Mouse (Mus musculus) cerebellum, adult 8-10 months (tissue): ENCODE results near the gene Tbc1d1.

Experiments
- DNase-seq: peaks from one replicate; pipeline ENCODE4 v3.0.0; 2022

Gene Tbc1d1

DNA sequence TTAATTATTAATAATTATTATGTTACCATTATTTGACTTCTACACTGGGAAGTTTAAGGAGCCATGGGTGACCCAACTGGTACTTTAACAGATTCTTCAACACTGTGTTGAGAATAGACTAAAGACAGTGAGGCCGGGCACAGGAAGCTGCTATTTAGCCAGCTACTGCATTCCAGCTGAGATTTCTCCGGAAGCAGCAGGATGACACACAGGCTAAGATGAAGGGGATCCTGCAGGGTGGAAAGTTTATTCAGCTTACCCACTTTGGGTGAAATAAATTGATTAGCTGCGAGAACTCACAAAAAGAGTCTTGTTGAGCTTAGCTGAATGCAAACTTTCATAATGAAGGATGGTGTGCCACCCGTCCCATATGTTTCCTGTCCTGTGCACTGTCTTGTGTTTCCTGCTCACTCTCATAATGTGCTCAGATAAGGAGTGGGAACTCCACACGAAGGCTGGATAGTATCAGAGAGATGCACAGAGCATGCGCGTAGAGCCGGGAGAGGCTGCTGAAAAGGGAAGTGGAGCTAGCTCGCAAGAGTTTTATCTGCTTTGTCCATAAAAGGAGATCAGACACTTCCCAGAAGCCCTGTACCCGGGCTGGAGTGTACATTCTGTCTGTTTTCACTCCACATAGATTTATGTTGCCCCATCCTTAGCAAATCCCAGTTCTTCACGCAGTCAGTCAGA lies at the start of gene Tbc1d1:
Tbc1d1 (plus strand) TSS at position 445 of the 690 bp plus-strand sequence.
- DNase-seq: no peak

DNA sequence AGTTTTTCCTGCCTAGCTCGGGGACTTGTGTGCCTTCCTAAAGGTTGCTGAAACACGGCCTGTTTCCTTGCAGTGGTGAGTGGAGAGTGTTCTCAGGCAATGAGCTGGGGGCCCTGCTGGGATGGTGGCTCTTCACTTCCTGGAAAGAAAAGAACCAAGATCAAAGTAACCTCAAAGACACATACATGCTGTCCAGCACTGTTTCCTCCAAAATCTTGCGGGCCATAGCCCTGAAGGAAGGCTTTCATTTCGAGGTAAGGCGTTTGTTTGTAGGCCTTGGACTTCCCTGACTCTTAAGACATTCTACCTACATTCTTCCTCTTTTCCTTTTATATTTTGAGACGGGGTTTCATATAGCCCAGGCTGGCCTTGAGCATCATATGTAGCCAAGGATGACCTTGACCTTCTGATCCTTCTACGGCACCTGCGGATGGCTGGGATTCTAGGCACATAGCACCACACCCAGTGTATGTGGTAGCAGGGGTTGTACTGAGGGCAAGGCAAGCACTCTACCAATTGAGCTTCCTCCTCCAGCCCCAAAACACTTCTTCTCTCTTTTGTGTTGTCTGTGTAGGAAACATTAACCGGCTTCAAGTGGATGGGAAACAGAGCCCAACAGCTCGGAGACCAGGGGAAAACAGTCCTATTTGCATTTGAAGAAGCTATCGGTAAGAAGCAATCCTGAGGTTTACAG lies 48.4 kb upstream of the Tbc1d1 start:
- DNase-seq: no peak

- no peak for DNase-seq
Observed at GRCm38 (mm10) chr5:64109217-64109616, 46.9 kb upstream of the Tbc1d1 start.

DNA sequence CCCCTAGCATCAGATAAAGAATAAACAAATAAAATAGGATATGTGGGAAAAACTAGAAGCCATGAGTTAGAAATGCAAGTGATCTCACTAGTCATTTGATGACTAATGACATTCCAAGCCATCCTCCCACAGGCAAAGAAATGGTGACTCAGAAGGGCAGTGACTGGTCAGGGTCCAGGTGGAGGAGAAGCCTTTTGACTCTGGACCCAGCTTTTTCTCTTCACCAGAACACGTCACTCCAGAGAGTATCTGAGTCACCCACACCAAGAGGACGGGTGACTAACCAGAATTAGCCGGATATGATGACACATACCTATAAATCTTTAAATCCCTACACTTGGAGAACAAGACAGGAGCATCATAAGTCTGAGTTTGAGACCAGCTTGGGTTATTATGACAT lies 43.7 kb upstream of the Tbc1d1 start:
- no peak for DNase-seq

GRCm38 (mm10) chr5:64114210-64114609 lies 41.9 kb upstream of the Tbc1d1 start:
- DNase-seq: no peak

DNA sequence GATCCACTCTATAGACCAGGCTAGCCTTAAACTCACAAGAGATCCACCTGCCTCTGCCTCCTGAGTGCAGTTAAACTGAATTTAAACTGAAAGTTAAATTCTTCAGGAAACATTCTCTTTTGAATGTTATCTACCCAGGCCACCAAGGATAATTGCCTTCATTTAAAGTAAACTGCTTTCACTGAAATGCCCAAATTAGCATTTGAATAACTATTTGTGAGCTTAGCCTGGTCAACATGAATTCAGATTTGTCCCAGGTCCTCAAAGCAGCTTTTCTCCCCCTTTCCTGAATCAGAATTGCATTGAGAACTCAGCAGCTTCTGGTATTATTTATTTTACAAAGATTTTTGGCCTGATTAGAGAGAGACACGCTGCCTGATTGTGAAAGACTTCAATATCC lies 38.9 kb upstream of the Tbc1d1 start:
- no peak for DNase-seq

GRCm38 (mm10) chr5:64125783-64126182 lies 30.3 kb upstream of the Tbc1d1 start:
- DNase-seq: no peak

DNA sequence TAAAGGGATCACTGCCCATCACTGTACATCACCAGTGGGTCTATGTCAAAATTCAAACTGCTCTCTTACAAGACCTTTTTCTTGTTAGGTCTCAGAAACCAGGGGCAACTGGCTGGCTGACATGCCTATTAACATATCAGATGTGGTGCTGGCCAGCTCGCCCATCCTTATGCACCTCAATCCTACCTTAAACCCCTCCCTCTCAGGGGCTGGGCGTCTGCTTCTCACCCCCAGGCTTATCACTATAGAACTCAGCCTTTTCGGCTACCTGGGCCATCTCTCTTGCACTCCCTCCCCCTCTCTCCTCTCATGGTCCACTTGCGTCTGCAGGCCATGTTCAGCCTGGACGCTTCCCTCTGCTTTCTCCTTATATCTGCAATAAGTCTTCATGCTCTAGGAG lies 24.6 kb upstream of the Tbc1d1 start:
- DNase-seq: no peak

DNA sequence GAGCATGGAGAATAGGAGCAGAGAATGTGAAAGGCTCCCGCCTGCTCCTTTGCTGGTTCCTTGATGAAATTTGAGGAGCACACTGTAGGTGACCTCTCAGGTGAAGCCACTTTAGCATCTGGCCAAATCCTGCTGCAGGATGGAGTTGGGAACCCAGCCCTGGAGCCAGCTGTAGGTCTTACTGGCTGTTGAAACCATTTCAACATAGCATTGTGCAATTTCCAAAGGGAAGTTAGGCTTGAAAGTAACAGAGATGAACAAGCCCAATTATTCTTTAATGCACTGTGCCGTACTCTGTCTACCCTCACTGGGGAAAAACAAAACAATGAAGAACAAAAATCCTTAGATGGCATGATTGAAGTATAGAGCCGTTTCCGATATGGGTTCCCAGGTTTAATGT lies 22.2 kb upstream of the Tbc1d1 start:
- DNase-seq: no peak

DNA sequence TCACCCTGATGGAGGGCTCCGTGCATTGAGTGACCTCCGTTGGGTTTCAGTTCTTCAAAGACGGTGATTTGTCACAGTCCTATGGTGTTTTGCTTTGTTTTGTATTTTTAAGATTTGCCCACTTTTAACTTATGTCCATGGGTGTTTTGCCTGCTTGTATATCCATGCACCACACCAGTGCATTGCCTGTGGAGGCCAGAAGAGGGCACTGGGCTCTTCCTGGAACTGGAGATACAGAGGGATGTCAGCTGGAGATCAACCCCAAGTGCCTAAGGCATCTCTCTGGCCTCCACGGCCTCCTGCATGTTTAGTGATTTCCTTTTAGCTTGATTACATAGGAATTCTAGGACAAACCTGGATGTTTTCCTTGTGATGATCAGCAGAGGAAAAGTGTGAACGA lies 19.8 kb upstream of the Tbc1d1 start:
- no peak for DNase-seq

- DNase-seq: no peak
Observed at GRCm38 (mm10) chr5:64140202-64140601, 15.9 kb upstream of the Tbc1d1 start.

- peak; percentile 71 for DNase-seq
Observed at GRCm38 (mm10) chr5:64144315-64144714, 11.8 kb upstream of the Tbc1d1 start.

DNA sequence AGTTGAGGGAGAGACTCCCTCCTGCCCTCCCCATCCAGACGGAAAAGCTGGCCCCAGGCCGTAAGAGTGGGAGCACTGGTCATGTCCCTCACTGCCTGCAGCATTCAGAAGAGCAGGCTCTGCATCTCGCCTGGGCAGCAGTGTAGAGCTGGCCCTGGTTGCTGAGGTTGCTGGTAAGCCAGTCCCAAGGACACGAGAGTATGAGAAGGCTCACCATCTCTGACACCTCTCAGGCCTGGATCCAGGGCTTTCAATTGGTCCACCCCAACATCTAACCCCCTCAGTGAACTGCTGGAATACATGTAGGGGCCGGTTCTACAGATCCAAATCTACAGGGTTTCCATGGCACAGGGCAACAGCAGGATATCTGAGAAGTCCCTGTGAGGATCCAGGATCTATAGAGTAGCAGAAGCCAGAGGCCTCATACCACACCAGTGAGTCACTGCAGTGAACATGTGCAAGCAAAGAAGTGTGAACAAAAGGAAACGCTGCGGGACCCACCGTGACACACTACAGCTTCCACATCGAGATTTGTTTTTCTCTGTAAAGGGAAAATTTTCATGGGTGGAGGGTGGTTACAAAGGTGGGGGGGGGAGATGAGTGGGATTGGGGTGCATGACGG lies 9.6 kb upstream of the Tbc1d1 start:
- no peak for DNase-seq

GRCm38 (mm10) chr5:64149184-64150127 lies 6.6 kb upstream of the Tbc1d1 start:
- DNase-seq: no peak

- DNase-seq: no peak
Observed at GRCm38 (mm10) chr5:64153319-64153718, 2.8 kb upstream of the Tbc1d1 start.

DNA sequence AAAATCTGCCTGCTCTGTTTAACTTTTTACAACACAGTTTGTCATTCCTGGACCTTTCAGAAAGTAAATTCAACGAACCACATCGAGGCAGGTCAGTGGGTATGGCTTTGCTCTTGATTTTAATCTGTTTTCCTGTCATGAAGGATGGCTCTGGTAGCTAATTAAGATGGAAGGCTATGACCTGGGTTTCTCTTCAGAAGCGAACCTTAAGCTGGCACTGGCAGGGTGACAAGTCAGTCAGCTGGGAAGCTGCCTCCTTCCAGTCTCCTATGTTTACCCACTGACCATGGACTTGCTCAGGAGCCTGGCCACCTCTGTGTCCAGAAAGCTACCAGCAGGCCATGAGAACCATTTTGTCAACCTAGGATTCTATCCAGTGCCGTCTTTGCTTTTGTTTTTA lies 474 bp downstream of the Tbc1d1 start:
- no peak for DNase-seq

- DNase-seq: no peak
Observed at GRCm38 (mm10) chr5:64157926-64158325, 1.8 kb downstream of the Tbc1d1 start.

DNA sequence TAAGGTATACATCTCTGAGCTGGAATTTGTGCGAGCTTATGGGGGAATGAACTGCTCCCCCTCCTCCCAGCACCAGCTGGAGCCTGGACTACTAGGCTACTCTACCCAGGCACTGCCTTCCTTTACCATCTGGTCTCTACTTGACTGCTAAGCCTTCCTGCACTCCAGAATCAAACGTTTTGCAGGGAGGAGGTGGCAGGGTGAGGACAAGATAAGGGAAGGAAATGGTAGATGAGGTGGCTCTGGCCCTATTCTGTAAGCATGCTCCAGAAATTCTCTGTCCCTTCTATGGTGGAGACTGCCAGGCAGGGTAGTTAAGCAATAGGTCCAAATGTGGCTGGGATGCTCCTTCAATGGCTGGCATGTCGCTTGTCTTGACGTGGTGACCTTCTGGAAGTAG lies 2.4 kb downstream of the Tbc1d1 start:
- no peak for DNase-seq

DNA sequence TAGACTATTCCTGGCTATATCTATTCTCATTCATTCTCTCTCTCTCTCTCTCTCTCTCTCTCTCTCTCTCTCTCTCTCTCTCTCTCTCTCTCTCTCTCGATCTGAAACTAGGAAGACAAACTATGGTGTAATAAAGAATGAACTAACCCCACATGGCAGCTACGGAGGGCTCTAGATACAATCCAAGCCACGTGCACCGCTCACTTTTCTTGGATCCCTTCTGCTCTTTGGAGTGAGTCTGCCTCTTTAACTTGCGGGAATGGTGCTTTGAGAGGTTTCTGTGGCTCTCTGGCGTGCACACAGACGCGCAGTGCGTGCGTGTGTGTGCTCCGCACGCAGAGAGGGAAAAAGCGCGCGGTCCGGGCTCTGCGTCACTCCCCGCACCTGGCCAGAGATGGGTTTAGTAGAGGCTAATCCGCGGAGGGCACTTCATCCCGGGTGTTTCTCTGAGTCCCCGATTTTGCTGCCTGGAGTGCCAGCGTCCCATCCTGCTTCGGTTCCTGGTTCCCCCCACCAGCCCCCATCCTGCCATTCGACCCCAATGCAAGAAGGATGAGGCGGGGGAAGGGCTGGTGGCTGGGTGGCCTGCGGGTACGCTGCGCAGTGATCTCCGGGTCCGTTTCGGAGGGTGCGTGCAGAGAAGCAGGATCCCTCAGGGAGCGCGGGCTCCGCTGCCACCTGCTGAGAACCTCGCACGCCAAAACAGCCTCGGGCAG lies 3.1 kb downstream of the Tbc1d1 start:
- DNase-seq: peak; percentile 78

DNA sequence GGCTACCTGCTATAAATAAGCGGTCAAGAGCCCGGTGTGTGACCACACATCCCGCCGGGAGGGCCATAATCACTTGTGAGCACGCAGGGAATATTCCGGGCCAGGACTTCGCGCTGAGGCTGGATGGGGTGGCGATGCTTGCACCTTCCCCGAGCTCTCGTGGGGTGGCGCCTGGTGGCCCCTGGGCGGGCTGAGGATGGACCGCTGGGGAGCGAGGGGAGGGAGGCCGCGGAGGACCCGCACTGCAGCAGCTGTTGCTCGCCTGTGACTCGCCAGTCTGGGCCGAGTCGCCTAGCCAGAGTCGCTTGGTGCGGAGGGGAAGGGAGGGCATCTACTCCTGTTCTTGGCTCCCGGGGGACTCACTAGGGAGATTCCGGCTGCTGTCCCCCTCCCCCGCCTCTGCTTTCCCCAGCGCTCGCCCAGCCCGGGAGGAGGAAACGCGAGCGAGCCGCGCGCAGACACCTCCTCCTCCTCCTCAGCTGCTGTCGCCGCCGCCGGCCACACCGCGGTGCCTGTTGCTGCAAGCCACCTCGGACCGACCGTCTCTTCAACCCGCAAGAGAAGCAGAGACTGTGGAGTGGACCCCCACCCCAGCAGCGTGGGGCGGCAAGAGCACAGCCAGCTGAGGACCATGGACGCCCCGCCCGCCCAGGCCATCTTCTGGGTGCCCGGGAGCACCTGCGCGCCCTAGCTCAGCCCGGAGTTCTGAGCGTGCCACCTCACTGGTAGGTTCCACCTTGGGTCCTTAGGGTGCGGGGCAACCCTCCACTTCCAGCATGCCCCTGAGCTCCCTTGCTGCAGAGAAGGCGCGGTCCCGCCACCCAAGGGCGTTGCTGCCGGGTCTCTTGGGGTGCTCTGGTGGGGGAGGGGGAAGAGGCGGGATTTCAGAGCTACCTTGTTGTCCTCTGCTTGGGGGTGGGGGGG lies 3.9 kb downstream of the Tbc1d1 start:
- DNase-seq: peak; percentile 70

DNA sequence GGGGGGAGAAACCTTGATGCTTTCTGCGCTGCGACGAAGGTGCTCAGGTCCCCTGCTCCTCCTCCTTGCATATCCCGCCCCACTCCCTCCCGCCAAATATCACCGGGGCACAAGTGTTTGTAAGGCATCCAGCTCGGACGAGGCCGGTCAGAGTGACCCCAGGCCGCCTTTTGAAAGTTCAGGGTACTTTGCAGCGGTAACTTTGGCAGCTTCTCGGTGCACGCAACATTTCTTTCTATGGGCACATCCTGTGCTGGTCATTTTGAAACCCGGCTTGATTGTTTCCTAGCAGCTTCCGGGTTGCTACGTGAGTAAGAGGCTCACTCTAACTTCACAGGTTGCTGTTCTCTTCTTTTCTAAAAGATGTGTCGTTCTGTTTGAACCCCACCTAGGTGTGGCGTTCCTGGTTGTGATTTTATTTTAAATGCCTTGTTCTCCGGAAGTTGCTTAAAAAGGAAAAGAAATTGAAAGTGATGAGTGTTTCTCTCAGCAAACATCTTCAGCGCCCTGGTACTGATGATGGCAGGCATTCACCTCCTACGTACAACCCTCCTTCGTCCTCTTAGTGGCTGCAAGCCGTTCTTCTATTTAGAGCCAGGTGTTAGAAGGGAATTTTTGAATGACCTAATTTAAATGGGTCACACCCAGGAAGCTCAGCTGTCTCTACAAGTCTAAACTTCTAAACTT lies 4.7 kb downstream of the Tbc1d1 start:
- peak; percentile 16 for DNase-seq
